Mouse (Mus musculus): Measurements from ENCODE around the gene Slc19a2. TPM values are rescaled to one million over a fixed set of nuclear protein-coding genes. Genes with fewer than 3 reads are reported as not detected.

Gene Slc19a2
- polyA plus RNA-seq (2012; fragmentation: generic; extraction: Trizol), result 6.2 TPM

GRCm38 (mm10) chr1:164248465-164249331, at the start of gene Slc19a2:
Gene Slc19a2 (plus strand): TSS chr1:164249046.
- Histone ChIP-seq H3ac (ENCODE audit: control insufficient read depth, insufficient read length) (peak within 1 kb of the TSS; percentile 82), H3K36me3 (ENCODE audit: control insufficient read depth, insufficient read depth) (no peaks in the 10 kb centered on the region), H3K27me3 (ENCODE audit: control insufficient read depth, insufficient read depth, insufficient read length) (no peaks in the 10 kb centered on the region), H3K4me3 (peak within 1 kb of the TSS; percentile 38), H3K79me2 (ENCODE audit: control insufficient read depth, insufficient read depth) (peaks cover 35% of the 10 kb centered on the region), H3K4me2 (ENCODE audit: low read depth) (peak within 1 kb of the TSS; percentile 87)
- TF ChIP-seq TCF3 (IDR thresholded peaks at IDR 0.05; ENCODE audit: insufficient read length, low read depth) (no peak), MYOG (IDR thresholded peaks at IDR 0.05; ENCODE audit: control insufficient read depth in 1 of 3, insufficient read depth in 1 of 3, insufficient read length in 2 of 3, low read depth in 2 of 3) (no peak), MYOD1 (IDR thresholded peaks at IDR 0.05; ENCODE audit: control insufficient read depth in 1 of 3, insufficient read length in 2 of 3, low read depth in 2 of 3) (no peak), POLR2A (IDR thresholded peaks at IDR 0.05; ENCODE audit: insufficient read length, low read depth) (peak; percentile 92), SRF (IDR thresholded peaks at IDR 0.05; ENCODE audit: control insufficient read depth, insufficient read length, low read depth) (peak; percentile 68), TCF12 (IDR thresholded peaks at IDR 0.05; ENCODE audit: insufficient read depth, poor library complexity, severe bottlenecking) (no peak), REST (IDR thresholded peaks at IDR 0.05; ENCODE audit: insufficient read depth, insufficient read length) (no peak), MAX (IDR thresholded peaks at IDR 0.05; ENCODE audit: low read depth) (no peak), USF1 (IDR thresholded peaks at IDR 0.05; ENCODE audit: low read depth) (no peak), E2F4 (IDR thresholded peaks at IDR 0.05; ENCODE audit: insufficient read depth) (no peak), POLR2AphosphoS2 (IDR thresholded peaks at IDR 0.05; ENCODE audit: insufficient read length, low read depth) (peak; percentile 93), CEBPB (IDR thresholded peaks at IDR 0.05; ENCODE audit: insufficient read depth, poor library complexity, severe bottlenecking) (peak; percentile 94)

- Histone ChIP-seq H3K4me2 (ENCODE audit: low read depth) (no peak overlapping the region), H3K4me3 (no peak overlapping the region), H3ac (ENCODE audit: control insufficient read depth, insufficient read length) (no peak overlapping the region), H3K27me3 (ENCODE audit: control insufficient read depth, insufficient read depth, insufficient read length) (peaks cover 10% of the 10 kb centered on the region), H3K36me3 (ENCODE audit: control insufficient read depth, insufficient read depth) (no peaks in the 10 kb centered on the region), H3K79me2 (ENCODE audit: control insufficient read depth, insufficient read depth) (no peaks in the 10 kb centered on the region)
- no peak for TF ChIP-seq MYOG (IDR thresholded peaks at IDR 0.05; ENCODE audit: control insufficient read depth in 1 of 3, insufficient read depth in 1 of 3, insufficient read length in 2 of 3, low read depth in 2 of 3)
- TF ChIP-seq REST (IDR thresholded peaks at IDR 0.05; ENCODE audit: insufficient read depth, insufficient read length), result no peak
- no peak for TF ChIP-seq TCF12 (IDR thresholded peaks at IDR 0.05; ENCODE audit: insufficient read depth, poor library complexity, severe bottlenecking)
- TF ChIP-seq E2F4 (IDR thresholded peaks at IDR 0.05; ENCODE audit: insufficient read depth), result no peak
- TF ChIP-seq USF1 (IDR thresholded peaks at IDR 0.05; ENCODE audit: low read depth), result no peak
- TF ChIP-seq MYOD1 (IDR thresholded peaks at IDR 0.05; ENCODE audit: control insufficient read depth in 1 of 3, insufficient read length in 2 of 3, low read depth in 2 of 3), result no peak
- TF ChIP-seq SRF (IDR thresholded peaks at IDR 0.05; ENCODE audit: control insufficient read depth, insufficient read length, low read depth), result no peak
- TF ChIP-seq POLR2AphosphoS2 (IDR thresholded peaks at IDR 0.05; ENCODE audit: insufficient read length, low read depth), result no peak
- TF ChIP-seq POLR2A (IDR thresholded peaks at IDR 0.05; ENCODE audit: insufficient read length, low read depth), result no peak
- TF ChIP-seq CEBPB (IDR thresholded peaks at IDR 0.05; ENCODE audit: insufficient read depth, poor library complexity, severe bottlenecking), result no peak
- no peak for TF ChIP-seq TCF3 (IDR thresholded peaks at IDR 0.05; ENCODE audit: insufficient read length, low read depth)
- TF ChIP-seq MAX (IDR thresholded peaks at IDR 0.05; ENCODE audit: low read depth), result no peak
These were observed 49.3 kb upstream of the Slc19a2 start for GRCm38 (mm10) chr1:164199551-164199950.

GRCm38 (mm10) chr1:164208437-164208836, 40.4 kb upstream of the Slc19a2 start:
- Histone ChIP-seq H3K4me2 (ENCODE audit: low read depth) (no peak overlapping the region), H3K36me3 (ENCODE audit: control insufficient read depth, insufficient read depth) (no peaks in the 10 kb centered on the region), H3K79me2 (ENCODE audit: control insufficient read depth, insufficient read depth) (no peaks in the 10 kb centered on the region), H3K27me3 (ENCODE audit: control insufficient read depth, insufficient read depth, insufficient read length) (peaks cover 41% of the 10 kb centered on the region), H3ac (ENCODE audit: control insufficient read depth, insufficient read length) (no peak overlapping the region), H3K4me3 (no peak overlapping the region)
- no peak for TF ChIP-seq CEBPB (IDR thresholded peaks at IDR 0.05; ENCODE audit: insufficient read depth, poor library complexity, severe bottlenecking)
- no peak for TF ChIP-seq SRF (IDR thresholded peaks at IDR 0.05; ENCODE audit: control insufficient read depth, insufficient read length, low read depth)
- no peak for TF ChIP-seq MAX (IDR thresholded peaks at IDR 0.05; ENCODE audit: low read depth)
- TF ChIP-seq TCF3 (IDR thresholded peaks at IDR 0.05; ENCODE audit: insufficient read length, low read depth), result no peak

- Histone ChIP-seq H3ac (ENCODE audit: control insufficient read depth, insufficient read length) (no peak overlapping the region), H3K79me2 (ENCODE audit: control insufficient read depth, insufficient read depth) (no peaks in the 10 kb centered on the region)
These were observed 37.9 kb upstream of the Slc19a2 start for GRCm38 (mm10) chr1:164210899-164211298.

GRCm38 (mm10) chr1:164212686-164213085, 36.2 kb upstream of the Slc19a2 start:
- H3K4me2 ChIP-seq (ENCODE audit: low read depth), result no peak overlapping the region
- TF ChIP-seq REST (IDR thresholded peaks at IDR 0.05; ENCODE audit: insufficient read depth, insufficient read length) (no peak), MYOD1 (IDR thresholded peaks at IDR 0.05; ENCODE audit: control insufficient read depth in 1 of 3, insufficient read length in 2 of 3, low read depth in 2 of 3) (no peak), USF1 (IDR thresholded peaks at IDR 0.05; ENCODE audit: low read depth) (no peak), SRF (IDR thresholded peaks at IDR 0.05; ENCODE audit: control insufficient read depth, insufficient read length, low read depth) (no peak), MYOG (IDR thresholded peaks at IDR 0.05; ENCODE audit: control insufficient read depth in 1 of 3, insufficient read depth in 1 of 3, insufficient read length in 2 of 3, low read depth in 2 of 3) (no peak), TCF3 (IDR thresholded peaks at IDR 0.05; ENCODE audit: insufficient read length, low read depth) (no peak), MAX (IDR thresholded peaks at IDR 0.05; ENCODE audit: low read depth) (no peak), POLR2A (IDR thresholded peaks at IDR 0.05; ENCODE audit: insufficient read length, low read depth) (no peak), CEBPB (IDR thresholded peaks at IDR 0.05; ENCODE audit: insufficient read depth, poor library complexity, severe bottlenecking) (no peak), TCF12 (IDR thresholded peaks at IDR 0.05; ENCODE audit: insufficient read depth, poor library complexity, severe bottlenecking) (no peak), POLR2AphosphoS2 (IDR thresholded peaks at IDR 0.05; ENCODE audit: insufficient read length, low read depth) (no peak), E2F4 (IDR thresholded peaks at IDR 0.05; ENCODE audit: insufficient read depth) (no peak)
- H3K79me2 ChIP-seq (ENCODE audit: control insufficient read depth, insufficient read depth), result no peaks in the 10 kb centered on the region
- H3K27me3 ChIP-seq (ENCODE audit: control insufficient read depth, insufficient read depth, insufficient read length), result peaks cover 25% of the 10 kb centered on the region
- no peak overlapping the region for H3K4me3 ChIP-seq
- H3K36me3 ChIP-seq (ENCODE audit: control insufficient read depth, insufficient read depth), result no peaks in the 10 kb centered on the region
- H3ac ChIP-seq (ENCODE audit: control insufficient read depth, insufficient read length), result no peak overlapping the region

More at GRCm38 (mm10) chr1:164210899-164211298, 37.9 kb upstream of the Slc19a2 start:
- TF ChIP-seq POLR2A (IDR thresholded peaks at IDR 0.05; ENCODE audit: insufficient read length, low read depth), result no peak
- Histone ChIP-seq H3K27me3 (ENCODE audit: control insufficient read depth, insufficient read depth, insufficient read length) (peaks cover 26% of the 10 kb centered on the region), H3K36me3 (ENCODE audit: control insufficient read depth, insufficient read depth) (no peaks in the 10 kb centered on the region), H3K4me2 (ENCODE audit: low read depth) (no peak overlapping the region), H3K4me3 (no peak overlapping the region)

Measured in myocyte (in vitro differentiated cells).